Comparison of ENCODE assay signal across 8 mouse cellular contexts in the genomic region with DNA sequence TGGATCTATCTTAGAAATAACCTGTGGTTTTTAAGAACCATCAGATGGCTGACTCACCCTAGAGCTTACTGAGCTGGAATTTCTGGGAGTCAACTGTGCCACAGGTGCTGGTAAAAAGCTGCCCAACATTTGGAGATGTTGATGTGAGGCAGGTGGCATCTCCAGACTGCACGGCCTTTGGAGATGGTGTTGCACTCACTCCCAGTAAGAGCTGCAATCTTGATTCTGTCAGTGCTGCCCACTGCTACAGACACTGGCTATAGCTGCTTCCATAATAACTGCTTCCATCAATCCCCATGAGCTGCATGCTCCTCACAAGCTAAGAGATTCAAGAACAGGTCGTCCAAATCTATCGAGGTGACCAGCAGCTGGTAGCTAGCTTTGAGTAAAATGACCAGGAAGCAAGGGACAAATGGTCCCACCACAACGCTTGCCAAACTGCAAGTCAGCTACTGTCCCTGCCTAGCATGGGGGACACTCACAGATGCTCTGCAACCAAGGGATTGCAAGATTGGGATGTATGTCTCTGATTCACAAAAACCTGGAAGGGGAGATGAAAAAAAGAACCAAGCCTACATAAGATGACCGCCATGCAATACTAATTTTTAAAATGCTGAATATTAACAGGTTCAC. TPM values are rescaled to one million over a fixed set of nuclear protein-coding genes. Genes with fewer than 3 reads are reported as not detected.
DNase-seq lines count a peak whose midpoint lies in the region; ATAC-seq lines count a peak whose summit lies in the region.

No protein-coding gene starts in this region.

- H3K9ac ChIP-seq in kidney, embryonic 16.5 days (replicated peaks; ENCODE audit: low read length) = peak overlapping the region; percentile 74
- H3K9ac ChIP-seq in hindbrain, embryonic 15.5 days = peak overlapping the region; percentile 79; the same call in 1 of the 2 replicates
- H3K9ac ChIP-seq in midbrain, embryonic 16.5 days (ENCODE audit: low read depth, low read length) = peak overlapping the region; percentile 67

- peak overlapping the region; percentile 54 for H3K4me2 ChIP-seq in kidney, embryonic 16.5 days (replicated peaks; ENCODE audit: low read depth, low read length)
- peak overlapping the region; percentile 70 for H3K4me2 ChIP-seq in hindbrain, embryonic 15.5 days
- peak overlapping the region; percentile 75 for H3K4me2 ChIP-seq in midbrain, embryonic 16.5 days (ENCODE audit: low read length)

- H3K27me3 ChIP-seq in kidney, embryonic 16.5 days (ENCODE audit: insufficient read depth, low read length) = no peaks in the 10 kb centered on the region
- H3K27me3 ChIP-seq in hindbrain, embryonic 15.5 days = no peaks in the 10 kb centered on the region
- no peaks in the 10 kb centered on the region for H3K27me3 ChIP-seq in midbrain, embryonic 16.5 days (ENCODE audit: control insufficient read depth, insufficient read depth, low read depth, low read length)

- no peak for ATAC-seq in kidney, embryonic 16.5 days (ENCODE audit: low FRiP score, low TSS enrichment)
- ATAC-seq in hindbrain, embryonic 15.5 days (ENCODE audit: low FRiP score, low read depth) = no peak
- ATAC-seq in midbrain, embryonic 16.5 days = no peak

- no peak for DNase-seq in kidney, adult 8-10 months
- DNase-seq in cerebellum, postnatal 14 days = peak; percentile 21 to 24
- no peak for DNase-seq in kidney, postnatal 25 days
- no peak for DNase-seq in adrenal gland, postnatal 36 days
- DNase-seq in gastrocnemius, postnatal 14 days = no peak

- no peak overlapping the region for H3K27ac ChIP-seq in kidney, embryonic 16.5 days (ENCODE audit: low read length)
- peak overlapping the region; percentile 91 for H3K27ac ChIP-seq in hindbrain, embryonic 15.5 days (replicated peaks)
- no peak overlapping the region for H3K27ac ChIP-seq in midbrain, embryonic 16.5 days (ENCODE audit: low read length)

- H3K9me3 ChIP-seq in kidney, embryonic 16.5 days (ENCODE audit: low read length) = no peaks in the 10 kb centered on the region
- H3K9me3 ChIP-seq in hindbrain, embryonic 15.5 days = no peaks in the 10 kb centered on the region
- no peaks in the 10 kb centered on the region for H3K9me3 ChIP-seq in midbrain, embryonic 16.5 days (replicated peaks; ENCODE audit: control insufficient read depth, low read length, poor library complexity, severe bottlenecking)

- intact Hi-C loops in gastrocnemius, postnatal 14 days (cut with DNase I; ENCODE audit: low total_unique reads) = no loop called here

- peaks cover 18% of the 10 kb centered on the region for H3K4me1 ChIP-seq in kidney, embryonic 16.5 days (ENCODE audit: insufficient read depth, low read length)
- peaks cover 27% of the 10 kb centered on the region for H3K4me1 ChIP-seq in hindbrain, embryonic 15.5 days (replicated peaks)
- H3K4me1 ChIP-seq in midbrain, embryonic 16.5 days (ENCODE audit: control insufficient read depth, insufficient read depth, low read length) = peaks cover 18% of the 10 kb centered on the region

- H3K36me3 ChIP-seq in kidney, embryonic 16.5 days (ENCODE audit: insufficient read depth, low read length) = peaks cover 22% of the 10 kb centered on the region
- H3K36me3 ChIP-seq in hindbrain, embryonic 15.5 days = peaks cover 30% of the 10 kb centered on the region
- peaks cover 18% of the 10 kb centered on the region for H3K36me3 ChIP-seq in midbrain, embryonic 16.5 days (ENCODE audit: control insufficient read depth, insufficient read depth, low read length)

- peak overlapping the region; percentile 63 for H3K4me3 ChIP-seq in kidney, embryonic 16.5 days (ENCODE audit: low read length)
- peak overlapping the region; percentile 80 for H3K4me3 ChIP-seq in hindbrain, embryonic 15.5 days
- peak overlapping the region; percentile 54 for H3K4me3 ChIP-seq in midbrain, embryonic 16.5 days (ENCODE audit: low read depth, low read length)

- WGBS in kidney, embryonic 16.5 days = 72% methylated on average over 5 of the region's 5 CpGs
- 80% methylated on average over 5 of the region's 5 CpGs for WGBS in hindbrain, embryonic 15.5 days
- WGBS in midbrain, embryonic 16.5 days = 84% methylated on average over 5 of the region's 5 CpGs

RNA-seq across cellular contexts. Expression of a gene that starts 1.3 kb away (rescaled TPM):
- polyA plus RNA-seq in kidney, embryonic 16.5 days (2015; fragmentation: Nextera tagmentation; extraction: Ambion mirVana) = 19.7 and 20.5 TPM in 2 replicates
- polyA plus RNA-seq in hindbrain, embryonic 15.5 days (2015; fragmentation: Nextera tagmentation; extraction: Ambion mirVana) = 11.1 and 12.1 TPM in 2 replicates
- polyA plus RNA-seq in midbrain, embryonic 16.5 days (2015; fragmentation: Nextera tagmentation; extraction: Ambion mirVana) = 10.8 and 11.8 TPM in 2 replicates
- total RNA-seq in adrenal gland, postnatal 36 days (2021) = 10 to 100 TPM; 13.3 to 16.9 TPM
- 1 to 10 TPM; 5.2 to 5.6 TPM for total RNA-seq in gastrocnemius, postnatal 14 days (2021)

RNA-seq across cellular contexts. Expression of a gene that starts 4.8 kb away (rescaled TPM):
- polyA plus RNA-seq in kidney, embryonic 16.5 days (2015; fragmentation: Nextera tagmentation; extraction: Ambion mirVana) = 0.86 and 0.99 TPM in 2 replicates
- 3.6 and 4.2 TPM in 2 replicates for polyA plus RNA-seq in hindbrain, embryonic 15.5 days (2015; fragmentation: Nextera tagmentation; extraction: Ambion mirVana)
- 4.3 and 7.3 TPM in 2 replicates for polyA plus RNA-seq in midbrain, embryonic 16.5 days (2015; fragmentation: Nextera tagmentation; extraction: Ambion mirVana)
- not detected for total RNA-seq in adrenal gland, postnatal 36 days (2021)
- total RNA-seq in gastrocnemius, postnatal 14 days (2021) = under 1 TPM; 0.43 to 0.64 TPM

RNA-seq across cellular contexts. Expression of a gene that starts 47.2 kb away (rescaled TPM):
- 45.1 and 51.2 TPM in 2 replicates for polyA plus RNA-seq in kidney, embryonic 16.5 days (2015; fragmentation: Nextera tagmentation; extraction: Ambion mirVana)
- polyA plus RNA-seq in hindbrain, embryonic 15.5 days (2015; fragmentation: Nextera tagmentation; extraction: Ambion mirVana) = 101 and 109 TPM in 2 replicates
- 121 and 122 TPM in 2 replicates for polyA plus RNA-seq in midbrain, embryonic 16.5 days (2015; fragmentation: Nextera tagmentation; extraction: Ambion mirVana)
- 10 to 100 TPM; 42.4 to 80.1 TPM for total RNA-seq in adrenal gland, postnatal 36 days (2021)
- total RNA-seq in gastrocnemius, postnatal 14 days (2021) = 1 to 10 TPM; 7.4 to 9.6 TPM

Comparison
In these comparisons a context has a peak if more than half of its experiments do, and no peak if none do; other contexts are left out.
1. DNase-seq: peak in cerebellum, postnatal 14 days (2 of 2); none in kidney, adult 8-10 months (0 of 2), kidney, postnatal 25 days (0 of 2), adrenal gland, postnatal 36 days (0 of 2) and gastrocnemius, postnatal 14 days (single experiment).
2. Peak in every context shown above with its lines, with median percentiles within 50 percentile points of each other: H3K4me2 ChIP-seq, H3K4me3 ChIP-seq and H3K9ac ChIP-seq.